Mouse (Mus musculus) forebrain, embryonic 12.5 days (tissue): ENCODE data around the gene Cgref1. TPM values are rescaled to one million over a fixed set of nuclear protein-coding genes. Genes with fewer than 3 reads are reported as not detected.

Experiments
- ATAC-seq: fragments of 200-750 bp; cut with Nextera tagmentation; 2 replicates; pipeline ENCODE4 v1.8.0; 2017; ENCODE audit warnings: moderate TSS enrichment; ENCODE audit not compliant: low FRiP score
- H3K27ac ChIP-seq: fragments of 300-500 bp; sonication (generic); 2 replicates; pipeline ENCODE4 v1.5.1; 2016; ENCODE audit warnings: mild to moderate bottlenecking
- H3K27me3 ChIP-seq: fragments of 300-500 bp; sonication (generic); 2 replicates; pipeline ENCODE4 v1.6.1; 2016; ENCODE audit warnings: mild to moderate bottlenecking
- H3K36me3 ChIP-seq: fragments of 300-500 bp; sonication (generic); replicated peaks from 2 replicates; pipeline ENCODE4 v1.6.1; 2016; ENCODE audit warnings: mild to moderate bottlenecking
- H3K4me1 ChIP-seq: fragments of 300-500 bp; sonication (generic); 2 replicates; pipeline ENCODE4 v1.6.1; 2016
- H3K4me2 ChIP-seq: fragments of 300-500 bp; sonication (generic); 2 replicates; pipeline ENCODE4 v1.6.1; 2016; ENCODE audit warnings: mild to moderate bottlenecking, moderate library complexity
- H3K4me3 ChIP-seq: fragments of 300-500 bp; sonication (generic); replicated peaks from 2 replicates; pipeline ENCODE4 v1.5.1; 2016; ENCODE audit warnings: mild to moderate bottlenecking
- H3K9ac ChIP-seq: fragments of 300-500 bp; sonication (generic); 2 replicates; pipeline ENCODE4 v1.6.1; 2016; ENCODE audit warnings: mild to moderate bottlenecking
- H3K9me3 ChIP-seq: fragments of 300-500 bp; sonication (generic); 2 replicates; pipeline ENCODE4 v1.6.1; 2016
- WGBS: fragments of 180-500 bp; shearing (Covaris S2); methylation state at CpG from one replicate; pipeline ENCODE4 v1.1.7; 2016; 5-methylcytosine and 5-hydroxymethylcytosine counted together
- polyA plus RNA-seq: library from polyadenylated mRNA; unstranded; fragments of >200 nt; fragmentation: Nextera tagmentation; extraction: Ambion mirVana; gene quantifications from 2 replicates; pipeline ENCODE4 v1.2.1, GENCODE M21; 2016

Gene Cgref1
- polyA plus RNA-seq, 1 experiment from 2014 or later: 7.3 TPM

- Histone ChIP-seq H3K9me3 (no peaks in the 10 kb centered on the region), H3K27me3 (no peaks in the 10 kb centered on the region), H3K4me3 (peak within 1 kb of the TSS; percentile 82), H3K9ac (peak within 1 kb of the TSS; percentile 83), H3K27ac (peak within 1 kb of the TSS; percentile 98), H3K4me2 (peak within 1 kb of the TSS; percentile 69), H3K36me3 (peaks cover 32% of the 10 kb centered on the region), H3K4me1 (peaks cover 17% of the 10 kb centered on the region)
- peak; percentile 92 for ATAC-seq
- under 1% methylated on average over 33 of the region's 42 CpGs for WGBS
Observed at GRCm38 (mm10) chr5:30888337-30889087, 56.9 kb downstream of the Cgref1 start, which contains the start of gene Agbl5. Gene Agbl5, plus strand, starts transcription at chr5:30888694.

- Histone ChIP-seq H3K4me2 (peak overlapping the region; percentile 69), H3K36me3 (peaks cover 26% of the 10 kb centered on the region), H3K4me3 (peak overlapping the region; percentile 82), H3K4me1 (peaks cover 17% of the 10 kb centered on the region), H3K27ac (peak overlapping the region; percentile 98), H3K9ac (peak overlapping the region; percentile 77), H3K9me3 (no peaks in the 10 kb centered on the region), H3K27me3 (no peaks in the 10 kb centered on the region)
- under 1% methylated on average over 28 of the region's 28 CpGs for WGBS
- ATAC-seq: peak; percentile 86
Observed at GRCm38 (mm10) chr5:30887858-30888336, 57.5 kb downstream of the Cgref1 start.

GRCm38 (mm10) chr5:30887331-30887761 is 58.0 kb downstream of the Cgref1 start:
- WGBS: under 1% methylated on average over 19 of the region's 19 CpGs
- Histone ChIP-seq H3K9me3 (no peaks in the 10 kb centered on the region), H3K36me3 (peaks cover 20% of the 10 kb centered on the region), H3K27ac (peak overlapping the region; percentile 98), H3K27me3 (no peaks in the 10 kb centered on the region), H3K4me1 (peaks cover 17% of the 10 kb centered on the region), H3K4me3 (peak overlapping the region; percentile 82), H3K4me2 (peak overlapping the region; percentile 69), H3K9ac (peak overlapping the region; percentile 77)
- ATAC-seq: peak; percentile 45

GRCm38 (mm10) chr5:30886731-30887130 is 58.7 kb downstream of the Cgref1 start:
- no peak for ATAC-seq
- WGBS: 25% methylated on average over 5 of the region's 5 CpGs

GRCm38 (mm10) chr5:30886209-30886608 is 59.2 kb downstream of the Cgref1 start:
- Histone ChIP-seq H3K4me3 (no peak overlapping the region), H3K36me3 (peaks cover 9% of the 10 kb centered on the region), H3K4me2 (peak overlapping the region; percentile 69; the same call in 1 of the 2 replicates), H3K27ac (no peak overlapping the region), H3K9ac (no peak overlapping the region), H3K4me1 (peaks cover 17% of the 10 kb centered on the region), H3K9me3 (no peaks in the 10 kb centered on the region), H3K27me3 (no peaks in the 10 kb centered on the region)
- WGBS: 47% methylated on average over 4 of the region's 4 CpGs
- ATAC-seq: no peak

More at GRCm38 (mm10) chr5:30886731-30887130, 58.7 kb downstream of the Cgref1 start:
- Histone ChIP-seq H3K27me3 (no peaks in the 10 kb centered on the region), H3K4me1 (peaks cover 17% of the 10 kb centered on the region), H3K27ac (peak overlapping the region; percentile 98), H3K9ac (peak overlapping the region; percentile 77), H3K36me3 (peaks cover 14% of the 10 kb centered on the region), H3K4me2 (peak overlapping the region; percentile 69), H3K9me3 (no peaks in the 10 kb centered on the region), H3K4me3 (peak overlapping the region; percentile 82)

Other genes starting within 250 kb of the Cgref1 start
- gene Dpysl5, start 234.0 kb downstream of the Cgref1 start, polyA plus RNA-seq: 109 and 134 TPM in 2 replicates
- 58.4 and 60.5 TPM in 2 replicates for gene Mapre3, start 130.9 kb downstream of the Cgref1 start, polyA plus RNA-seq
- 52.5 and 56.4 TPM in 2 replicates for gene Tmem214, start 77.6 kb downstream of the Cgref1 start, polyA plus RNA-seq
- gene Agbl5, start 56.9 kb downstream of the Cgref1 start, polyA plus RNA-seq: 28.8 TPM in 2 replicates
- gene Ost4, start 37.8 kb downstream of the Cgref1 start, polyA plus RNA-seq: 302 and 315 TPM in 2 replicates
- 39.1 and 52.4 TPM in 2 replicates for gene Emilin1, start 32.2 kb downstream of the Cgref1 start, polyA plus RNA-seq
- 4.7 and 7.7 TPM in 2 replicates for gene Khk, start 24.2 kb downstream of the Cgref1 start, polyA plus RNA-seq
- gene Preb, start 14.8 kb upstream of the Cgref1 start, polyA plus RNA-seq: 131 and 133 TPM in 2 replicates
- not detected in 2 replicates for gene Tcf23, start 23.1 kb upstream of the Cgref1 start, polyA plus RNA-seq
- 96.6 and 100 TPM in 2 replicates for gene Atraid, start 102.7 kb upstream of the Cgref1 start, polyA plus RNA-seq
- gene Slc5a6, start 103.3 kb upstream of the Cgref1 start, polyA plus RNA-seq: 11.1 and 12.1 TPM in 2 replicates
- gene Cad, start 109.2 kb upstream of the Cgref1 start, polyA plus RNA-seq: 45.4 and 54.1 TPM in 2 replicates
- gene Dnajc5g, start 160.7 kb upstream of the Cgref1 start, polyA plus RNA-seq: not detected in 2 replicates
- 2.3 and 2.9 TPM in 2 replicates for gene Slc30a3, start 162.6 kb upstream of the Cgref1 start, polyA plus RNA-seq
- gene Trim54, start 171.1 kb upstream of the Cgref1 start, polyA plus RNA-seq: not detected in 2 replicates
- not detected in 2 replicates for gene Ucn, start 193.2 kb upstream of the Cgref1 start, polyA plus RNA-seq
- gene Mpv17, start 208.7 kb upstream of the Cgref1 start, polyA plus RNA-seq: 47.0 and 47.2 TPM in 2 replicates
- 1.7 and 2.1 TPM in 2 replicates for gene Gm29609, start 234.3 kb upstream of the Cgref1 start, polyA plus RNA-seq
- 102 and 110 TPM in 2 replicates for gene Gtf3c2, start 234.6 kb upstream of the Cgref1 start, polyA plus RNA-seq
- 138 and 141 TPM in 2 replicates for gene Snx17, start 247.6 kb upstream of the Cgref1 start, polyA plus RNA-seq
- gene Eif2b4, start 247.8 kb upstream of the Cgref1 start, polyA plus RNA-seq: 65.0 and 72.0 TPM in 2 replicates